ENCODE assay signal across 10 mouse cellular contexts in genomic region chr6:141372697-141373096, GRCm38 (mm10).
A peak's percentile ranks its signal among the peaks of the same experiment; 100 is the strongest.
DNase-seq lines count a peak whose midpoint lies in the region; ATAC-seq and TF ChIP-seq lines count a peak whose summit lies in the region.
"Had no signal": no experiment of that assay in that cellular context is flagged by ENCODE, and none has a peak within 500 bp of the region (broad histone marks: within the 10 kb centered on the region; RNA-seq: fewer than 3 reads in every experiment).

No protein-coding gene starts in this region.

- TF ChIP-seq CTCF in kidney, adult 2 months (conservative IDR thresholded peaks at IDR 0.05; ENCODE audit: insufficient read depth, insufficient read length, low read depth, low read length), result peak; percentile 60

- ATAC-seq in kidney, embryonic 15.5 days (replicated peaks; ENCODE audit: low FRiP score), result no peak

- H3K36me3 ChIP-seq in kidney, adult 2 months (ENCODE audit: control insufficient read depth, insufficient read depth, low read length), result no peaks in the 10 kb centered on the region
- H3K36me3 ChIP-seq in kidney, embryonic 15.5 days, result no peaks in the 10 kb centered on the region
- H3K36me3 ChIP-seq: hindbrain, embryonic 10.5 days had no signal

- H3K9ac ChIP-seq in kidney, embryonic 15.5 days, result no peak overlapping the region

- TF ChIP-seq POLR2A in kidney, adult 2 months (IDR thresholded peaks at IDR 0.05; ENCODE audit: low read depth, low read length), result no peak

- no peaks in the 10 kb centered on the region for H3K27me3 ChIP-seq in kidney, adult 2 months (replicated peaks; ENCODE audit: control insufficient read depth, insufficient read depth, low read length)
- H3K27me3 ChIP-seq in kidney, embryonic 15.5 days, result no peaks in the 10 kb centered on the region

- H3K4me3 ChIP-seq in kidney, adult 2 months (ENCODE audit: insufficient read depth, low read depth, low read length), result no peak overlapping the region
- no peak overlapping the region for H3K4me3 ChIP-seq in kidney, embryonic 15.5 days (replicated peaks)
- H3K4me3 ChIP-seq: hindbrain, embryonic 10.5 days had no signal

- 61% methylated on average over 2 of the region's 2 CpGs for WGBS in kidney, adult 2 months
- WGBS in kidney, embryonic 15.5 days, result 68% methylated on average over 2 of the region's 2 CpGs

- no peaks in the 10 kb centered on the region for H3K4me1 ChIP-seq in kidney, adult 2 months (ENCODE audit: control insufficient read depth, insufficient read depth, low read length)
- H3K4me1 ChIP-seq in kidney, embryonic 15.5 days, result 0 out of 2 replicates have a peak, but pooled peaks cover 5% of the 10 kb centered on the region
- H3K4me1 ChIP-seq: hindbrain, embryonic 10.5 days had no signal

- H3K27ac ChIP-seq in kidney, adult 2 months (ENCODE audit: insufficient read depth, low read depth, low read length), result no peak overlapping the region
- no peak overlapping the region for H3K27ac ChIP-seq in kidney, embryonic 15.5 days
- H3K27ac ChIP-seq: hindbrain, embryonic 10.5 days had no signal

- intact Hi-C loops in gastrocnemius, postnatal 36 days (cut with DNase I), result no loop called here

- peak; percentile 12 for DNase-seq in adrenal gland, postnatal 14 days
- no peak for DNase-seq in adrenal gland, adult 18-20 months (ENCODE audit: low spot score in 2 of 2)
- DNase-seq in kidney, adult 2 months, result peak; percentile 27
- DNase-seq in urinary bladder, postnatal 25 days (ENCODE audit: low spot score), result peak; percentile 8
- DNase-seq in urinary bladder, postnatal 10 days (ENCODE audit: low spot score), result no peak
- no peak for DNase-seq in frontal cortex, postnatal 25 days (ENCODE audit: low spot score in 2 of 2)
- no peak for DNase-seq in gastrocnemius, postnatal 36 days

- H3K4me2 ChIP-seq in kidney, embryonic 15.5 days, result no peak overlapping the region
- H3K4me2 ChIP-seq: midbrain, embryonic 11.5 days had no signal

- no peaks in the 10 kb centered on the region for H3K9me3 ChIP-seq in kidney, embryonic 15.5 days (replicated peaks)
- H3K9me3 ChIP-seq: hindbrain, embryonic 10.5 days had no signal

Comparison
In these comparisons a context has a peak if more than half of its experiments do, and no peak if none do; other contexts are left out.
1. DNase-seq: peak in adrenal gland, postnatal 14 days (single experiment), kidney, adult 2 months (single experiment) and urinary bladder, postnatal 25 days (single experiment); none in adrenal gland, adult 18-20 months (0 of 2), urinary bladder, postnatal 10 days (single experiment), frontal cortex, postnatal 25 days (0 of 2) and gastrocnemius, postnatal 36 days (0 of 2).